Mouse (Mus musculus): ENCODE measurements around the gene Rtn2. TPM values are rescaled to one million over a fixed set of nuclear protein-coding genes. Genes with fewer than 3 reads are reported as not detected.

Rtn2 gene
- total RNA-seq, 1 experiment, result 9.9 TPM

- no peak overlapping the region for H3K9ac ChIP-seq (ENCODE audit: insufficient read depth, low read depth, low read length, poor library complexity, severe bottlenecking)
These were observed 20.0 kb downstream of the Rtn2 start for GRCm38 (mm10) chr7:19302264-19303045.

GRCm38 (mm10) chr7:19303046-19303305 lies 20.6 kb downstream of the Rtn2 start:
- Histone ChIP-seq H3K27ac (ENCODE audit: insufficient read depth, low read depth, low read length, poor library complexity, severe bottlenecking) (no peak overlapping the region), H3K9ac (ENCODE audit: insufficient read depth, low read depth, low read length, poor library complexity, severe bottlenecking) (no peak overlapping the region), H3K4me1 (ENCODE audit: control insufficient read depth in 2 of 2, insufficient read depth in 2 of 2, low read length in 2 of 2, poor library complexity in 1 of 2) (peaks cover 0 to 11% of the 10 kb centered on the region in 2 experiments; a peak in 1 of 4 replicates), H3K9me3 (ENCODE audit: control insufficient read depth, insufficient read depth, low read depth, low read length) (no peaks in the 10 kb centered on the region), H3K36me3 (ENCODE audit: control insufficient read depth, insufficient read depth, low read length, poor library complexity, severe bottlenecking) (no peaks in the 10 kb centered on the region), H3K4me3 (ENCODE audit: insufficient read depth in 1 of 2, low read depth in 1 of 2, low read length in 2 of 2, poor library complexity in 1 of 2, severe bottlenecking in 1 of 2) (no peak overlapping the region)
- TF ChIP-seq HCFC1 (IDR thresholded peaks at IDR 0.05; ENCODE audit: borderline replicate concordance, insufficient read depth, low read length), result no peak
- no peak for TF ChIP-seq MAFK (IDR thresholded peaks at IDR 0.05; ENCODE audit: insufficient read depth, low read depth, low read length)
- no peak for TF ChIP-seq ZC3H11A (IDR thresholded peaks at IDR 0.05; ENCODE audit: borderline replicate concordance, low read depth, low read length)
- TF ChIP-seq CHD2 (IDR thresholded peaks at IDR 0.05; ENCODE audit: low read depth, low read length), result no peak
- TF ChIP-seq ZNF384 (IDR thresholded peaks at IDR 0.05; ENCODE audit: low read depth, low read length), result no peak
- in situ Hi-C loops (cut with MboI; ENCODE audit: low sequenced_read_pairs in 2 of 2, unreplicated experiment in 2 of 2), result no loop called here
- DNase-seq (ENCODE audit: low read depth, low spot score), result no peak

More at GRCm38 (mm10) chr7:19302264-19303045, 20.0 kb downstream of the Rtn2 start:
- Histone ChIP-seq H3K36me3 (ENCODE audit: control insufficient read depth, insufficient read depth, low read length, poor library complexity, severe bottlenecking) (no peaks in the 10 kb centered on the region), H3K4me1 (ENCODE audit: control insufficient read depth in 2 of 2, insufficient read depth in 2 of 2, low read length in 2 of 2, poor library complexity in 1 of 2) (peaks cover 0 to 9% of the 10 kb centered on the region in 2 experiments; a peak in 1 of 4 replicates), H3K4me3 (ENCODE audit: insufficient read depth in 1 of 2, low read depth in 1 of 2, low read length in 2 of 2, poor library complexity in 1 of 2, severe bottlenecking in 1 of 2) (no peak overlapping the region), H3K27ac (ENCODE audit: insufficient read depth, low read depth, low read length, poor library complexity, severe bottlenecking) (no peak overlapping the region), H3K9me3 (ENCODE audit: control insufficient read depth, insufficient read depth, low read depth, low read length) (no peaks in the 10 kb centered on the region)
- TF ChIP-seq CHD2 (IDR thresholded peaks at IDR 0.05; ENCODE audit: low read depth, low read length) (no peak), MAFK (IDR thresholded peaks at IDR 0.05; ENCODE audit: insufficient read depth, low read depth, low read length) (no peak), ZNF384 (IDR thresholded peaks at IDR 0.05; ENCODE audit: low read depth, low read length) (no peak), HCFC1 (IDR thresholded peaks at IDR 0.05; ENCODE audit: borderline replicate concordance, insufficient read depth, low read length) (no peak), ZC3H11A (IDR thresholded peaks at IDR 0.05; ENCODE audit: borderline replicate concordance, low read depth, low read length) (no peak)
- no peak for DNase-seq (ENCODE audit: low read depth, low spot score)
- in situ Hi-C loops (cut with MboI; ENCODE audit: low sequenced_read_pairs in 2 of 2, unreplicated experiment in 2 of 2), result no loop called here

DNA sequence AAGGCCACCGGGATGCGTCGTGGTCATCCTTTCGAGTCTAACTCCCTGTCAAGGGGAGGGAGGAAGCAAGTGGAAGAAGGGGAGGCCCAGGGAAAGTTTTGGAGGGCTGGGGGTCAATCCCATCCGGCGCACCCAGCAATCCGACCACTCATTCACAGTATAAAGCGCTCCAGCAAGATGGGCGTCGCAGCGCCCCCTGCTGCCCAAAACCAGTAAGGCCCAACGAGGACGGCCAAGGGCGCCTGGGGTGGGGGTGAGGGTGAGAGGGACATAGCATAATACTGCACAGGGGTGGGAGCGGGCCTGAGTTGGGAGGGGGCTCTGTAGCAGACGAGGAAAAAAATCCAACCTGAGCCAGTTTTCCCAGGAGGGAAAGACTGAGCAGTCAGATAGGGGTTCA lies 21.3 kb downstream of the Rtn2 start:
- Histone ChIP-seq H3K9ac (ENCODE audit: insufficient read depth, low read depth, low read length, poor library complexity, severe bottlenecking) (no peak overlapping the region), H3K4me3 (ENCODE audit: insufficient read depth in 1 of 2, low read depth in 1 of 2, low read length in 2 of 2, poor library complexity in 1 of 2, severe bottlenecking in 1 of 2) (peak overlapping the region in 1 of 2 experiments; percentile 14; a peak in 1 of 4 replicates), H3K27ac (ENCODE audit: insufficient read depth, low read depth, low read length, poor library complexity, severe bottlenecking) (no peak overlapping the region)

DNA sequence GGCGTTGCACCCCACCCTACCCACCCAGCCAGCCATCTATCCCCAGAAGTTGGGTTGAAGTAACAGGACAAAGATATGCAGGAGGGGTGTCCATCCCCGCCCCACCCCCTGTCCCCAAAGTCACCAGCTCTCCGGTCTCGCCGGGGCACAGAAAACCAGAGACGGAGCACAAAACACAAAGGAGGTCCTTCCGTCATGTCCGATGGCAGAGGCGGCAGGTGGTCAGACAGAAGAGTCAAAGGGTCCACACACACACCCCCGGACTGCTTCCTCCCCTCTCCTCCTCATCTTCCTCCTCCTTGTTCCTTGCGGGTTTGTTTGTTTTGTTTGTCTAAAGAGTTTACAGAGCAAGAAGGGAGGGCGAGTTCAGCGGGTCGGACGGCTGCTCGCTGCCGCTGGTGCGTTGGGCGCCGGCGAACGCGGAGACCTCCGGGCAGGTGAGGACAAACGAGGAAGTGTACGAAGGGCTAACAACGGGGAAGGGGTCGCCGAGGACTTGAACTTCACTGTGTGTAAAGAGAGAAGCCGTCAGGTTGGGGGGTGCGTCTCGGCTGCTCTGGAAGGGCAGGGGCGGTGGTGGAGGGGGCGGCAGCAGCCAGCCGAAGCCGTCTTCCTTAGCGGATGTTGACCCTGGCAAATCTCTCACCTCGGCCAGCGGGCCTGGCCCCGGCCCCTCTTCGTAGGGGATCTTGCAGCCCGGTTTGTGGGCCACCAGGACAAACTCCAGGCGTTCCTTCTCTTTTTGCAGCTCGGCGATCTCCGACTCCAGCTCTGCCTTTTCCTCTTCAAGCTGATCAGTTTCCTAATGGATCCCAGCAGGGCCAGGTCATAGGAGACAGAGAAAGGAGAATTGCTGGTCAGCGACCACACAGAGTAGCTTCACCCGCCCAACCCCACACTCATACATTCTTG lies 22.3 kb downstream of the Rtn2 start:
- no peak overlapping the region for H3K27ac ChIP-seq (ENCODE audit: insufficient read depth, low read depth, low read length, poor library complexity, severe bottlenecking)
- peak overlapping the region; percentile 19 to 43; a peak in 3 of 4 replicates for H3K4me3 ChIP-seq (ENCODE audit: insufficient read depth in 1 of 2, low read depth in 1 of 2, low read length in 2 of 2, poor library complexity in 1 of 2, severe bottlenecking in 1 of 2)
- H3K4me1 ChIP-seq (ENCODE audit: control insufficient read depth in 2 of 2, insufficient read depth in 2 of 2, low read length in 2 of 2, poor library complexity in 1 of 2), result peaks cover 0 to 11% of the 10 kb centered on the region in 2 experiments; a peak in 1 of 4 replicates
- no peaks in the 10 kb centered on the region for H3K36me3 ChIP-seq (ENCODE audit: control insufficient read depth, insufficient read depth, low read length, poor library complexity, severe bottlenecking)
- no peaks in the 10 kb centered on the region for H3K9me3 ChIP-seq (ENCODE audit: control insufficient read depth, insufficient read depth, low read depth, low read length)
- TF ChIP-seq ZNF384 (IDR thresholded peaks at IDR 0.05; ENCODE audit: low read depth, low read length) (no peak), CHD2 (IDR thresholded peaks at IDR 0.05; ENCODE audit: low read depth, low read length) (no peak), MAFK (IDR thresholded peaks at IDR 0.05; ENCODE audit: insufficient read depth, low read depth, low read length) (no peak), HCFC1 (IDR thresholded peaks at IDR 0.05; ENCODE audit: borderline replicate concordance, insufficient read depth, low read length) (no peak), ZC3H11A (IDR thresholded peaks at IDR 0.05; ENCODE audit: borderline replicate concordance, low read depth, low read length) (no peak)
- in situ Hi-C loops (cut with MboI; ENCODE audit: low sequenced_read_pairs in 2 of 2, unreplicated experiment in 2 of 2), result no loop called here
- H3K9ac ChIP-seq (ENCODE audit: insufficient read depth, low read depth, low read length, poor library complexity, severe bottlenecking), result peak overlapping the region; percentile 15; the same call in 1 of the 2 replicates
- no peak for DNase-seq (ENCODE audit: low read depth, low spot score)

More for the DNA sequence above, 21.3 kb downstream of the Rtn2 start:
- TF ChIP-seq MAFK (IDR thresholded peaks at IDR 0.05; ENCODE audit: insufficient read depth, low read depth, low read length) (no peak), ZNF384 (IDR thresholded peaks at IDR 0.05; ENCODE audit: low read depth, low read length) (no peak), ZC3H11A (IDR thresholded peaks at IDR 0.05; ENCODE audit: borderline replicate concordance, low read depth, low read length) (no peak), HCFC1 (IDR thresholded peaks at IDR 0.05; ENCODE audit: borderline replicate concordance, insufficient read depth, low read length) (no peak)
- DNase-seq (ENCODE audit: low read depth, low spot score), result peak; percentile 79
- H3K4me1 ChIP-seq (ENCODE audit: control insufficient read depth in 2 of 2, insufficient read depth in 2 of 2, low read length in 2 of 2, poor library complexity in 1 of 2), result peaks cover 0 to 11% of the 10 kb centered on the region in 2 experiments; a peak in 1 of 4 replicates
- in situ Hi-C loops (cut with MboI; ENCODE audit: low sequenced_read_pairs in 2 of 2, unreplicated experiment in 2 of 2), result no loop called here
- H3K36me3 ChIP-seq (ENCODE audit: control insufficient read depth, insufficient read depth, low read length, poor library complexity, severe bottlenecking), result no peaks in the 10 kb centered on the region
- H3K9me3 ChIP-seq (ENCODE audit: control insufficient read depth, insufficient read depth, low read depth, low read length), result no peaks in the 10 kb centered on the region
